Mouse (Mus musculus) lung, postnatal 10 days (tissue): ENCODE results near the gene Olfml2a.

ENCODE experiments used
- DNase-seq: peaks from one replicate; pipeline ENCODE4 v3.0.0; 2021

Gene Olfml2a

DNA sequence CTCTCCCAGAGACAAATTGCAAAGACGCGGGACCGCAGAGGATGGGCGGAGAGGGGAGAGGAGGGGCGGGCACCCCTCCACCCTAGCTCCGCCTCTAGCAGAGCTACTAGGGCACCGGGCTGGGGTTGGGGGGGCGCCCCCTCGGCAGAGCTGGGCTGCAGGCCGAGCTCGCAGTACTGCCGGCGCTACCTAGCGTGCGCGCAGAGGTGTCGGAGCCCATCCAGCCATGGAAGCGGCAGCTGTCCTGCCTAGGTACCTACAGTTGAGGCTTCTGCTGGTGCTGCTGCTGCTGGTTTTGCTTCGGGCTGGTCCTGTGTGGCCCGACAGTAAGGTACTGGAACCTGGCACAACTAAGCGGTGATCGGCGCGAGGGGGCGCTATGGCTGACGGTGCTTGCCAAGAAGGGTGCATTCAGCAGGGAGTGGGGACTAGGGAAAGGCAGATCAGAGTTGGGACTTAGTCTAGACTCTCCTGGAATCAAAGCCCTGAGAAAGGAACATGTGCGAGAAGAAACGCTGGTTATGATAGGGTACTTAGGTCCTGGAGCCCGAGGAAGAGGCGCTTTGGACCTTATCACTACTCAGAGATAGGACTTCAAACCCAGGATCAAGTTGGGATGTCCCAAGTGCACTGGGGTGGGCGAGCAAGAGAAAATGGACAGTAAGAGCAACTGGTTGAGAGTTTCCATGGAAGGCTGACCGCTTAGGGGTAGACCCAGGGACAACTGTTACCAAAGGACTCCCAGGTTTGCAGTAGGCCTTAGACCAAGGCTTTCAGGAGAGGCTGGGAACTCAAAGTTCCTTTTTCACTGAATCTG lies at the start of gene Olfml2a:
Gene Olfml2a (plus strand): TSS at position 128 of the 817 bp plus-strand sequence.
- DNase-seq = peak; percentile 89

DNA sequence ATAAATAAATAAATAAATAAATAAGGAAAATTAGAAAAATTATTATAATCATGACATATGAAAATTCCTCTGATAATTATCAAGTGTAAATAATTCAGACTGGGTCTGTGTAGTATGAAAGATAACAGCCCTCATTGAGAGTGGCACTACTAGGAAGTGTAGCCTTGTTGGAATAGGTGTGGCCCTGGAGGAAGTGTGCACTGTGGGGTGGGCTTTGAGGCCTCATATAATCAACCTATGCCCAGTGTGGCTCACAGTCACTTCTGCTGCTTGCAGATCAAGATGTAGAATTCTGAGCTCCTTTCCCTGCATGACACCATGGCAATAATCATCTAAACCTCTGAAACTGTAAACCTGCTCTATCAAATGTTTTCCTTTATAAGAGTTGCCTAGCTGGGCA lies 28.9 kb upstream of the Olfml2a start:
- DNase-seq = no peak

DNA sequence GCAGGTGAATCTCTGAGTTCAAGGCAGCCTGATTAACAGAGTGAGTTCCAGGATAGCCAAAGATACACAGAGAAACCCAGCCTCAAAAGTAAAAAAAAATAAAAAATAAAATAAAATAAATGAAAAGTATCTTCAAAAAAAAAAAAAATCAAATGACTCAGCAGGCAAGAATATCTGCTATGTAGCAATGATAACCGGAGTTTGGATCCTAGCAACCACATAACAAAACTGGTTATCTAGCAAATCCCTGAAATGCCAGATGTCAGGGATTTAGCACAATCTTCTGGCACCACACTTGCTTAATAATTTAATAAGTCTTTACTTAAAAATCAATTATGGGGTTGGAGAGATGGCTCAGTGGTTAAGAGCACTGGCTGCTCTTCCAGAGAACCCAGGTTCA lies 27.5 kb upstream of the Olfml2a start:
- DNase-seq = no peak

DNA sequence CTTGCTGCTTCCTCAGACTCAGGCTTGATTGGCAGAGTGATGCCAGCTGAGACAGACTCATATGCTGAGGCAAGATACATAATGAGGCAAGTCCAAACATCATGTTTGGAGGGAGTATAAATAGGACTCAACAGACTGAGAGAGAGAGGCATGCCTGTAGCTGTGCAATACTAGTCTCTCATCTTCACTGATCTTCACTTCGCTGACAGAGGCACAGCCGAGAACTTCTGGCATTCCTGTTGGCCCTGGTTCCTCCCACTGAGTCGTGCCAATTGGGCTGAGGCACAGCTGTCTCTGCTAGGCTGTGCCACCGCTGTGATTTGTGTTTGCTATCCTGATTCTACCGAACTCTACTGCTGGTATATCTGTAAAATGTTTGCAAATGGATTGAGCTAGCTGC lies 25.7 kb upstream of the Olfml2a start:
- DNase-seq = peak; percentile 8

DNA sequence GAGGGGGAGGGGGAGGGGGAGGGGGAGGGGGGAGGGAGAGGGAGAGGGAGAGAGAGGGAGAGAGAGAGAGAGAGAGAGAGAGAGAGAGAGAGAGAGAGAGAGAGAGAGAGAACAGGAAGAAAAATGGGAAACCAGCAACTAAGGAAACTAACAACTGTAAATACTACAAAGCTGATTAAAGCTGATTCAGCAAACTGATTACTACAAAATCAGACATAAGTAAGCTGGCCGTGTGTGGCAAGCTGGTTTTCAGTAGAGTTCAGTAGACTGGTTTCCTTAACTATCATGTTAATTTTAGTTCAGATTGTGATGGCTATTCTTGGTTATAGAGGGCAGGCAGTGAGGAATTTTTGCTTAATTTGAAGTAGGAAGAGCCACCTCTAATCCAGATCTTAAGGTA lies 23.2 kb upstream of the Olfml2a start:
- DNase-seq = no peak

DNA sequence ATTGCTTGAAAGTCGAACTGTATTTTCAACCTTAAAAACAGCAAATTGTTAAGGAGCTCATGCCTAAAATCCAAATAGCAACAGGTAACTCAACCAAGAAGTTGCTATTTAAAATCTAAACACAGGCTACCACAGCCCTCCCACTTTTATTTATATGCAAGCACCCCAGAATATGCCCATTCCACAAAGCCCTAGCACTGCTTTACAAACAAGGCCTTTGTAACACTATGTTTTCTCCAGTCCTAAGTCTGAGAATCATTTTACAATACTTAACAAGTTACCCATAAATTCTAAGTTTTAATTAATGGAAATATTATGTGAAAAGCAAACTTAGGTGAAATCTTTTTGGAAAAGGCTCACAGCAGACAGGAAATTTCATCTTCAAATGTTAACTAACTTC lies 17.3 kb upstream of the Olfml2a start:
- no peak for DNase-seq

DNA sequence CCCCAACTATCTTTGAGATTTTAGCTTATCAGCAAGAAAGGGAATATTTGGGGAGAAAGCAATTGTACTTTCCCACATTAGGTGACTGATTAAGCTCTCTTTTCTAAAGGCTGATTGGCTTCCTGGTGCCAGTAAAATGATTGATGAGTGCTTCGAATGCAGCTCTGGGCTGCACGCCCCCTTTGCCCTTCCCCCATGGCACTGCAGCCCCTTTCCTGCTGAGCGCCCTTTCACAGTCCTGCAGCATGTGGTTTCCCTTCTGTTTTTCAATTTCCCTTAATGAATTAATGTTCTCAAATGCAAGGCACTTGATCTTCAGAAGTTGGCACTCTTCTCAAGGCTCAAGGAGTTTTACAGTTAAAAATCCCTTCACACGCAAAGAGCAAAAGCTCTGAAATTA lies 16.8 kb upstream of the Olfml2a start:
- no peak for DNase-seq

DNA sequence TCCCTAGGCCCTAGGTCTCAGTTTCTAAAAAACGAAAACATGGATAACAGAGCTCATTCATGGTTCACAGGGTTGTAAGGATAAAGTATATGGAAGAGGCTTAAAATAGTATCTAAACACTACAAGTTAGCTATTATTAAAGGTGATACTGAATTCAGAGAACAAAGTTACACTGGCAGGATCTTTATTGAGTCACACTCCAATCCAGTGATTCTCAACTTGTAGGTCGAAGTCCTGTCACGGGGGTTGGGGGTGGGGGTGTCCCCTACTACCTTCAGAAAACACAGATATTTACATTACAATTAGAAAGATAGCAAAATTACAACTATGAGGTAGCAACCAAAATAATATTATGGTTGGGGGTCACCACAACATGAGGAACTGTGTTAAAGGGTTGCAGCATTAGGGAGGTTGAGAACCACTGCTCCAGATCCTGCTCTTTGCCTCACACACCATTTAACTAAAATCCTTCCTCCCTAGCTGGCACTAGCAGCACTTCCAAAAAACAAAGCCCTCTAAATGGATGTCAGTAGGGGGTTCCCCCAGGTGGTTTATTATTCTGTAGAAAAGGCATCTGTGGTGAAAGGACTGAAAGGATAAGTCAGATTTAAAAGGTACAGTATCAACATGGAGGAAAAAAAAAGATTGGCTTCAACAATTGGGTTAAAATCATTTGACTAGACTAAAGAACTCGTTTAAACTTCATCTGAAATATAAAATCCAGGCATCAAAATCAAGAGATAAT lies 14.7 kb upstream of the Olfml2a start:
- DNase-seq = no peak

DNA sequence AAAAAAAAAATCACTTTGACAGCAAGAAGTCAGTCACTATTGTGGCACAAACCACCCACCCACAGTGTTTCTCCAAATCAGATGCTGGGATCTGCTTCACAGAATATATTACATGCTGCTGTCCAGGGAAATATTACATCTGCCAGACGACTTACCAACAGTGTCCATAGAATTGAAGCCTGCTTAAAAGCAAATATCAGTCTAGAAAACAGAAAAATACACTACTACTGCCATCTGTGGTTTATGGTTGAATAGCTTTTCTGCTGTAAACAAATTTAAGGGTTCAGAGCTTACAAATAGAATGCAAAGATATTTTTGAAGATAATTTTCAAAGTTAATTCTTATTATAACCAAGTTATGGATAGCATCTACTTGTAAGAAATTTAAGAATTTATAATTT lies 10.4 kb upstream of the Olfml2a start:
- DNase-seq = no peak

DNA sequence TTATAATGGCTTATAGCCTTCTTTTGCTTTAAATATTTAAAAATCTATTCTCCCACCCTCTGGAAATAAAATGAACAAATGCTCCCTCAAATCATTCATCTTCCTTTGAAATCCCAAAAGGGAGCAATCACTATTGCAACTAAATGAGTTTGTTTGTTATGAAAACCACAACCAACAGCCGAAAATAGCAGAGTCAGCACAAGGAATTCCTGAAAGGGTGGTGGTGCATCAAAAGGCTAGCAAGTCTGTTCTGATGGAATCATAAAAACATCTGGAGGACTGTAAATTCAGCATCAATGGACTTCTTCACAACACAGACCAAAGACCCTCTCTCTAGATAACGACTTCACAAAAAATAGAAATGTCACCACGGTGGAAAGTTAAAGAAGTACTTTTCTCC lies 8.3 kb upstream of the Olfml2a start:
- no peak for DNase-seq

DNA sequence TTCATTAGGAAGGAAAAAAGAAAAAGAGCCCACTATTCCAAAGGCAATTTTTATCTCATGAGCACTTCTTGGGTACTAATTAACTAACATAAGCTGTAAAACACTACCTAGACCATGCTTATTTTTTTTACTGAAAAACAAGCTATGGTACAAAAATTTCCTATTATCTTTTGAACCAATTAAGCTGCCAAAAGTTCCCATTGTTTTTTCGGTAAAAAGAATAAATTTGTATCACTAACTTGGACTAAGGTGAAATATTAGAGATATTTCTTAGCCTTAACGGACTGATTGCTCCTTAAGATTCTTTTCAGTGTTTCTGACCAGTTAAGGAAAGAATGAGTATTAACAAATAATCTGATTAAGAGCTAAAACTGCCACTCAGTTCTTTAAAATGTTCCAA lies 7.9 kb upstream of the Olfml2a start:
- no peak for DNase-seq

DNA sequence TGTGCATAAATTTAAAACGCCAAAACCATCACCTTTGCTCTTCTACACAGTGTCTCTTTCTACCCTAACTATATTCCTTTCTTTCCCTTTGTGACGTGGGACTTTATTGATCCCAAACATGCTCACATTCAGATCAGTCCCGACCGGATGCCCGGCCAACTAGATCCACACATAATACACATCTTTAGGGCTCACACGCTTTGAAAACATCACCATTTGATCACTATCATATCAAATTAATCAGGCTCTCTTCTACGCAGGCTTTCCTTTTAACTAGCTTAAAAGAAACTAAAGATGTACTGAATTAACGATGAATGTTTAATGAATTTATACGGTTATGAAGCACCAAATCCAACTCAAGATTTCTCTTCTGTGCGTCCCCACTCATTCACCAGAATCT lies 7.2 kb upstream of the Olfml2a start:
- DNase-seq = no peak

DNA sequence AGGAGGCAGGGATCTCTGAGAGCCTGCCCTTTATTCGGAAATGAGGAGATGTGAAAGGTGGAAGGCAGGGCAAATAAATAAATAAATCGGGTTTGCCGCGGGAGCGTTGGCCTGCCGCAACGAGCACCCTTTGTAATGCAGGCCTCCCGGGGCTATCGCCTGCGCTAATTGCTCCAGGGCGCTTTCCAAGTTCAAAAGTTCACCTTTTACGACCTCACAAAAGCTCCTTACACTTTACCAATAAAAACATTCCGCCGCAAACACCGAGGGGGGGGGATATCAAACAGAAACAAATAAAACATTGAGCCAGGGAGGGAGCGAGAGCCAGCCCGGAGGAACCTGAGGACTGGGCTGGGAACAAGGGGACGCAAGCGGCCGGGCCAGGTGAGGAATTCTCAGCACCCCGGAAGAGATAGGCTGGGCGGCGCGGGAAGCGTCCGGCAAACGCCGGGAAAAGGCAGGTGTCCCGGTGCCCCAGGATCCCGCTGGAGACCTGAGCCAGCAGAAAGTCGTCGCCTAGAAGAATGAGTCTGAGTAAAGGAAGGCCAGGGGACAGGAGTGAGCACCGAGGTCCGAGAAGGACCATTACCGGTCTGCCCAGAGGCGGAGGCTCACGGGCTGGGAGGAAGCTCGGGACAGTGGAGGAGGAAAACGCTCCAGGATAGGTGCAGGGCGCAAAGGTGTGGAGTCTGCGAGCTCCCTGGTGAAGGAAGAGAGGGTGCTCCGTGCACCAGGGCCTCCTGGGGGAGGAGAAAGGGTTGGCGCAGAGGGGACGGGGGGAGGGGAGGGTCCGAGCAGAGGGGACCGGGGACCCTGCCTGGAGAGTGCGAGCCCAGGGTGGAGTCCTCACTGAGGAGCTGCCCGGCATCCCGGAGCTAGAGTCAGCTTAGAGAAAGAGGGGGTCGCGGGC lies 6.4 kb upstream of the Olfml2a start:
- no peak for DNase-seq

DNA sequence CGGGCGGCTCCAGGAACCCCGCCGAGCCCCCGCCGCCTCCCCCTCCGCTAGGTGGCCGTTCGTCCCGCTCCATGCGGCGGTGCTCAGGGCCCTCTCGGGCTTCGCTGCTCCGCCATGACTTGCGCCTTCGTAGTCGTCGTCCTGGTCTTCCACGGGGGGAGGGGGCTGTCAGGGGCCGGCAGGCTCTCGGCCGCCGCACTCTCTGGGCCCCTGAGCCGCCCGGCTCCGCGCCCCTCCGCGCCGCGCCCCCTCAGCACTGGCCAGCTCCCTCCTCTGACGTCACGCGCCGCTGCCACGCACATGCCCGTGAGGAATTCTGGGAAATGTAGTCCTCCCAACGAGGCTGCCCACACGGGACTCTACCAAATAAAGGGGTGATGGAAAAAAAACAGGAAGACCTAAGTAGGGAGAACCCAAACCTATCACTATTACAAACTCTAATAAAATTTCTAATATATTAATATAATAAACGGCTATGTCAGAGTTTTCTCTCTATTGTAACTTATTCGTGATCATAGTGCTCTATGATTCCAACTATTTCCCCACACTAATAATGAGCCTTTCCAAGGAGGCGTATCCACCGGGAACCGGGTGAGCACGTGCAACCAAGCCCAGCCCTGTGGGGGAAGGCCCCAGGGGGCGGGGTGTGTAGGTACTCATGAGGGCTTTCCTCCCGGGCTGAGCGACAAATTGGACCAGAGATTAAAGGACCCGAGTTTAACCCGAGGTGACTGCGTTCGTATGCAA lies 5.5 kb upstream of the Olfml2a start:
- peak; percentile 96 for DNase-seq

DNA sequence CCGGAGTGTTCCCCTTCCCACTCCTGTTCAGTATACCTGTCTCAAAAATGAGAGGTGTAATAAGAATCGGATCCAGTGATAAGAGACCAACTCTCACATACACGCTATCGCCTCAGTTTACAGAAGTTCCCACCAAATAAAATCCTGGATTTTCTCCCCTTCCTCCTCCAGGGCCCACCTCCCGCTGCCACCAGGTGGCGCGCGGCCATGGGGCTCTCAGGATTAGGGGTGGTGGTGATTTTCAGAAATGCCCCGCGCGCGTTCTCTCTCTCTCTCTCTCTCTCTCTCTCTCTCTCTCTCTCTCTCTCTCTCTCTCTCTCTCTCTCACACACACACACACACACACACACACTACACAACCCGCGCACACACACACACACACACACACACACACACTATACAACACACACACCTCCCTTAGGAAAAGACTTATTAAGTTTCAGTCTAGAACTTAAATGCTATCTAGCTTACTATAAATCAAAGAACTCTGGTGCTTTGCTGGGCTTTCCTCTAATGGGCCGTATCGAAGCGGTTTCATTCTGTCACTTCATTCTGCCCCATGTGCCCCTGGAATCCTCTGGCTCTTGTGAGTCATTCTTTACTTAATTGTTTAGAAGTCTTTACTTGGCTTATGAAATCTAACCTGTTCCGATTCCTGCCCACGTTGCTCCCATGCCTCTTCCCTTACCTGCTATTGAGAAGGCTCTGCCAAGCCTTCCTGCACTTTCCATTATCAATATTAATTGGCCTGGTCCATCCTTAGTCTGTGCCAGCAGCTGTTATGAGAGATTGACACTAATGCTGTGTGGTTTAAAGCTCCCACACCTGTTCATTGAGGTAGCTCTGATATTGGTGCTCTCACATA lies 4.4 kb upstream of the Olfml2a start, which contains the start of gene Nr6a1:
Gene Nr6a1 (minus strand): TSS at position 574 of the 865 bp plus-strand sequence.
- peak; percentile 85 for DNase-seq

DNA sequence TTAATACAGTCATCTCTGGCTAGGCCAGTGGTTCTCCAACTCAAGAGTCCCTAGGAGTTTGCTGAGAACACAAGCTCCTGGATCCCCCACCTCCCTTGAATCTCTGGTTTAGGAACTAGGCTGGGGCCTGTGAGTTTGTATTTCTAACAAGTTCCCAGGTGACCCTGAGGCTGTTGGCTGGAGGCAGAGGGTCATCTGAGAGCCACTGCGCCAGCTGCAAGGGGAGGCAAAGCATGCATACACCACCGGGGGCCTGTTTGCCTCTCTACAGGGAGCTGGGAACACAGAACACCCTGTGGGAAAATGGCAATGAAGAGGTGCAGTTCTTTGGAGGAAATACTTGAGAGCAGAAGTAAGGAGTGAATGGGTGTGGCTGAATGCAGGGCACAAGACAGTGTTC lies 1.5 kb upstream of the Olfml2a start:
- DNase-seq = no peak

DNA sequence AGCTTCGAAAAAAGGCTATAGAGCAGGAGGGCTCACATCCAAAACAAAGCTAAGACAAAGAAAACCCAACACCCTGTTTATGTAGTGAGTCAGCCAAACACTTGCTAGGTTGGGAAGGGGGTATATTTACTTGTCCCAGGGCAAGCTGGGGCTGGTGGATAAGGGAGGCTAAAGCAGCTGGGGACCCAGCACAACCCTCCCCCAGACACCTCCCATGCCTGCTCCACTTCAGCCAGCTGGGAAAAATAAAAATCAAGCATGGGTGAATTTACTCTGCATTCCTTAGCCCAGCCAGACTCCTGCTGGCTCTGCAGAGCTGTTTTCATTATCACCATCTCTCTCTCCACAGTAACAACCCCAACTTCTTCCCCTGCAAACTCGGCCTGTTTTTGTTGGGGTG lies 2.2 kb downstream of the Olfml2a start:
- DNase-seq = no peak

DNA sequence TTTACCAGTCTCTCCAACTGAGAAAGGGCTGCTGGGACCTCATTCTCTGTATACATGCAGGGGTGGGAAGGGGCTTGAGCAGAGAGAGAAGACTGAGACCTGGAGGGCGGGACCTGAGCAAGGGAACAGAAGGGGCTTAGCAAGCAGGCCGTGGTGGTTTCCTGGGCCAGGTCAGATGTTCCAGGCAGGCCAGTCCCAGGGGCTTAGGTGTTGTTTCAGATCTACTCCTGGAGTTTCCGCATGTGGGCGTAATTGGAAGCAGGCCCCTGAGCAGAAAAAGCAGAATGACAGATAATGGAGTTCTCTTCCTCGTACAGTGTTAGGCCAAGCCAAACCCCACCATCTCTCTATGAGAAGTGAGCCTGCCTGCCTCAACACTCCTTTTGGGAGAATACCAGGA lies 3.2 kb downstream of the Olfml2a start:
- DNase-seq = no peak

DNA sequence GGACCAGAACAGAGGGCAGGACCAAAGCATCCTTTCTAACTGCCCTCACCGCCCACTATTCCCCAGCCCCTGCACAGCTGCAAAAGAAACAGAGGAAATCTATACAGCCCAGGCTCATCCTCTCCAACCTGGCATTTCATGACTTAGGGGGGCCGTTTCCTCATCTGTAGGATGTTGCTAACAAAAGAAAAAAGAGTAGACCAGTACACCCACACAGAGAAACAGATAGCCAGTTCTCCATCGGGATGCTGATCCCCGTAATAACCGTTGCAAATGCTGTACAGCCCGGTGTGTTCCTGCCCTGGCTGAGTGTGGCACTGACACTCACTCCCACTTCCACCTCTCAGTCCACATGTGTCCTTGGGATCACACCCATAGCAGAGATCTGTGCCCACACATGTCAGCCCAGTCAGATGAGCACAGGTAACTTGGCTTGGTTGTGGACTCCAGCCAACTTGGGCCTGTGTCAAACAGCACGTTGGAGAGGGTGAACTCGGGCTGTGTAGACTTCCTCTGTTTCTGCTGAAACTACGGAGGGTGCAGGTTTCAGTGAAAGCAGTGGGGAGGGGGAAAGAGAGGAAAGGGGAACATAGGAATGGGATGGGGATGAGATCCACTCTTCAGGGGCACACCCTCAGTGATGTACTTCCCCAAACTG lies 5.1 kb downstream of the Olfml2a start:
- no peak for DNase-seq

DNA sequence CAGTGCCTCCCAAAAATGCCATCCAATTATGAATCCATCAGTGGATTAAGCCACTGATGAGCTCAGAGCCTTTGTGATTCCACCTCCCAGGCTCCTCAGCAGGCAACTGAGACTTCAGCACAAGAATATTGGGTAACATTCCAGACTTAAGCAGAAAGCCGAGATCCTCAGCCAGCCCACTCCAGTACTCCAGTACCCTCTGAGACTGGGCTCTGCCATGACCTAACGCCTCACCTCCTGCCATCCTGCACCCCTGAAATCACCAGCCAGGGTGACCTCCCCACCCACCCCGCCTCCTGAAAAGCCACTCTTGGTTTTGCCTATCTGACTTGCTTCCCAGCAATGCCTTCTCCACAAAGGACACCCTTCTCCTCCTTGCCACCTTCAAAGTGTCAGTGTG lies 5.6 kb downstream of the Olfml2a start:
- no peak for DNase-seq

DNA sequence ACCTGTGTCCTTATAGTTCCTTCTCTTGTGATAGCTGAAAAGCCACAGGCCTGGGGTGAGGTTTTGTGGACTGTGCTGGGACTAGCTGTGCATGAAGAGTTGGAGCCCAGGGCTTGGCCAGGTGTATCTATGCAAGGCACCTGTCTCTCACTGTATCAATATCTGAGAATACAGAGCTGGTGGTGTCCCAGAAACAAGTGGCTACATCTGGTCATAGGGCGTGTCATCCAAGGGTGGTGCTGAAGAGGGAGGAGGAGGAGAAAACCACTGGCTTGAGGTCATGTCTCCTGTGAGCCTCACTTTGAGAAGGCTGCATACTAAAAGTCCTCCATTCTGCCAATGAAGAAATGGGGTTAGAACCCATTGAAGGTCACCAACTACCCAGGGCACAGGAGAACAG lies 6.2 kb downstream of the Olfml2a start:
- DNase-seq = no peak
